Mouse (Mus musculus) hindbrain, embryonic 12.5 days (tissue): ENCODE data around the gene Cabcoco1. TPM values are rescaled to one million over a fixed set of nuclear protein-coding genes. Genes with fewer than 3 reads are reported as not detected.

Experiments used
- ATAC-seq: fragments of 200-750 bp; cut with Nextera tagmentation; 2 replicates; pipeline ENCODE4 v1.8.0; 2017; ENCODE audit warnings: moderate TSS enrichment; ENCODE audit not compliant: low FRiP score
- H3K27ac ChIP-seq: fragments of 300-500 bp; sonication (generic); 2 replicates; pipeline ENCODE4 v1.5.1; 2016; ENCODE audit warnings: mild to moderate bottlenecking
- H3K27me3 ChIP-seq: fragments of 300-500 bp; sonication (generic); 2 replicates; pipeline ENCODE4 v1.6.1; 2016; ENCODE audit warnings: mild to moderate bottlenecking
- H3K36me3 ChIP-seq: fragments of 300-500 bp; sonication (generic); 2 replicates; pipeline ENCODE4 v1.6.1; 2016; ENCODE audit warnings: mild to moderate bottlenecking
- H3K4me1 ChIP-seq: fragments of 300-500 bp; sonication (generic); 2 replicates; pipeline ENCODE4 v1.6.1; 2016
- H3K4me2 ChIP-seq: fragments of 300-500 bp; sonication (generic); replicated peaks from 2 replicates; pipeline ENCODE4 v1.6.1; 2016; ENCODE audit warnings: mild to moderate bottlenecking
- H3K4me3 ChIP-seq: fragments of 300-500 bp; sonication (generic); 2 replicates; pipeline ENCODE4 v1.5.1; 2016; ENCODE audit warnings: mild to moderate bottlenecking
- H3K9ac ChIP-seq: fragments of 300-500 bp; sonication (generic); 2 replicates; pipeline ENCODE4 v1.6.1; 2016; ENCODE audit warnings: mild to moderate bottlenecking, moderate library complexity
- H3K9me3 ChIP-seq: fragments of 300-500 bp; sonication (generic); replicated peaks from 2 replicates; pipeline ENCODE4 v1.6.1; 2016; ENCODE audit warnings: mild to moderate bottlenecking
- WGBS: fragments of 180-500 bp; shearing (Covaris S2); methylation state at CpG from one replicate; pipeline ENCODE4 v1.1.7; 2016; 5-methylcytosine and 5-hydroxymethylcytosine counted together
- polyA plus RNA-seq: library from polyadenylated mRNA; unstranded; fragments of >200 nt; fragmentation: Nextera tagmentation; extraction: Ambion mirVana; gene quantifications from 2 replicates; pipeline ENCODE4 v1.2.1, GENCODE M21; 2016

The Cabcoco1 gene
- 1.0 and 1.1 TPM in 2 replicates for polyA plus RNA-seq

DNA sequence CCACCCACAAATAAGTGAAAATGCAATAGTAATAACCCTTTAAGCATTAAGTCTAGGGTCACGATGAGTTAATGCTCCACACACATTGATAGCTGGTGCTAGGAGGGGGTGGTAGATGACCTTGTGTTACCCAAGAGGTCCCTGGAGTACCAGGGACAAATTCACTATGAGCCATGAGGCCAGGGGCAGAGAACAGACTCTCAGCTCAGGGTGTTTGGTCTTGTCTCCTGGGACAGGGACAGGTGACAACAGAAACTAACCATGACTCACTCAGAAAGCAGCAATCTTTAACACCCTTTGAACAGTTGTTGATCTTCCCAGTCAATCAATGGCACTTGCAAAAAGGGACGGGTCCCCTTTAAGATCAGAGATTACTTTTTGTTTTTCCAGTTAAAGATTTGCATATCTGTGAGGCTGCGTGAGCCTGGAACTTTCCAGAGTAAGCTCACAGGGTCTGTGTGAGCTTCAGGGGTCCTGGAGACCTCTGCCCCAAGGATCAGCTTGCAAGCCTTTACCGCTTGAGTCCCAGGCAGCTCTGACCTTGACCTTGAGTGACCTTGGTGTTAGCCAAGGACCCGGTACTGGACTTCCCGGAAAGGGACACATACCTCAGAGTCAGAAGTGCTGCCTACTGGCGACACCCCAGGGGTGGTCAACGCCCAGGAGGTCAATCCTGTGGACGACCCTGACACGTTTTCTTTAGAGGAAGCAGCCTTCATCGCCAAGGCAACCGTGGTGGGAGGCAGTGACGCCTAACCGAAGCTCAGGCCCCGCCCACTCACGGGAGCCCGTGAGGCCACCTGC is at the start of gene Cabcoco1:
TSS of gene Cabcoco1 (minus strand) at position 758 of the 804 bp plus-strand sequence.
- Histone ChIP-seq H3K4me3 (peak within 1 kb of the TSS; percentile 26), H3K36me3 (no peaks in the 10 kb centered on the region), H3K9me3 (no peaks in the 10 kb centered on the region), H3K4me2 (peak within 1 kb of the TSS; percentile 51), H3K9ac (no peak within 1 kb of the TSS), H3K27me3 (no peaks in the 10 kb centered on the region), H3K27ac (peak within 1 kb of the TSS; percentile 52; the same call in 1 of the 2 replicates), H3K4me1 (peaks cover 11% of the 10 kb centered on the region)
- peak; percentile 47 for ATAC-seq
- 6% methylated on average over 17 of the region's 17 CpGs for WGBS

DNA sequence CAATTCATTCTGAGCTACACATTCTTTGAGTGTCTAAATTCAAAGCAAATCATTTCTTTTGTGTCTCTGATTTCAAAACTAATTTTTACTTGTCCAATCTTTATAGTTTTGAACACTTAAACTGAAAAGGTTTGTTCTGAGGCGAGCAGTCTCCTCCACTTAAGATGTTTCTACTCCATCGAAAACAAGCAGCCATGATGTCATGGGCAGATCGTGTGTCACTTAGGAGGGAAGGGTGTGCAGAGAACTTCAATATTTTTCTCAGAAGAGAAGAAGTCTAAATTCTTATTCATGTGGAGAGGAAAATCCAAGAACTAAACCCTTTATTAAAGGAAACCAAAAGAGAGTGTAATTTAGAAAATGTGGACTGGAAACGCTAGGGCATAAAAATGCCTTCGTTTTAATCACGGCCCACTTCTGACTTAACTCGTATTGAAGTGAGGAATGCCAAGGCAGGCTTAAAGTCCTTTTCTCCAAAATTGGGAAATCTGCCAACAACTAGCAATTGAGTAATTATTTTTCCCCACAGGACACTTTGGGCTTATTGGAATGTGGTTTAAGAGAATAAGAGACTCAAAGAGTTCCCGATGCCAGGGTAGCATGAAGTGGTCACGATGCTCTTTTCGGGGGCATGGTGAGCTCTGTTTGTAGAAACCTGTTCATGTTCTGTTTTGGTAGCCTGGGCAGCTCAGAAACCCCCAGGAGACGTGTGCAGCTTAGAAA is 48.0 kb upstream of the Cabcoco1 start:
- no peaks in the 10 kb centered on the region for H3K27me3 ChIP-seq
- H3K4me2 ChIP-seq = no peak overlapping the region
- no peaks in the 10 kb centered on the region for H3K36me3 ChIP-seq
- 74% methylated on average over 11 of the region's 11 CpGs for WGBS
- no peak overlapping the region for H3K9ac ChIP-seq
- no peak overlapping the region for H3K4me3 ChIP-seq
- ATAC-seq = no peak
- H3K27ac ChIP-seq = no peak overlapping the region
- H3K9me3 ChIP-seq = no peaks in the 10 kb centered on the region
- no peaks in the 10 kb centered on the region for H3K4me1 ChIP-seq

DNA sequence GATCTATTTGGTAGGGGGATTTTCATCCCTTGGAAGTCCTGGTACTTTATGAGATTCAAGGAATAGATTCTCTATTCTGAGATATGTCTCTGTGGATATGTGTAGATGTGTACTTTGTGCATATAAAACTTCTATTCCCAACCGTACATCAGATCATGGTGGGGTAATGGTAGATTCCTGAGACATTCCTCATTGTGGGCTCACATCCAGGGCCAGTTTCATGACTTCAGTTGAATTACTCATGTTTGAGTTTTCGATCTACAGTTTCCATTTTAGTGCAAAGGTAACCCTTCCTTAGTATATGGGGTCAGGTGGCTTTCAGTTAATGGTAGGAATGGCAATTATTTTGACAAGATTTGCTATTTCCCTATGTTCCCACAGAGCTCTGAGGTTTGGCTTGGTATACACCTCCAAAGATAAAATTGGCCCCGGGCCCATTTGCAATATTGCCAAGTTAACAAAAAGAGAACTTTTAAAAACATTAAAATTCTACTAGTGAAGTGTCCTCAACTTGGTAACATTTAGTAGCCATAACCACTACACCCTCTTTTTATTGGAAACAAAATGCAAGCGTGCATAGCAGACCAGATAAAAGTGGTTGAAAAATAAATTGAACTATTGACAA is 45.8 kb upstream of the Cabcoco1 start:
- H3K27ac ChIP-seq = no peak overlapping the region
- no peaks in the 10 kb centered on the region for H3K36me3 ChIP-seq
- no peaks in the 10 kb centered on the region for H3K27me3 ChIP-seq
- no peaks in the 10 kb centered on the region for H3K4me1 ChIP-seq
- H3K9me3 ChIP-seq = no peaks in the 10 kb centered on the region
- no peak overlapping the region for H3K9ac ChIP-seq
- no peak overlapping the region for H3K4me2 ChIP-seq
- 94% methylated on average over 4 of the region's 4 CpGs for WGBS
- no peak overlapping the region for H3K4me3 ChIP-seq
- ATAC-seq = no peak

DNA sequence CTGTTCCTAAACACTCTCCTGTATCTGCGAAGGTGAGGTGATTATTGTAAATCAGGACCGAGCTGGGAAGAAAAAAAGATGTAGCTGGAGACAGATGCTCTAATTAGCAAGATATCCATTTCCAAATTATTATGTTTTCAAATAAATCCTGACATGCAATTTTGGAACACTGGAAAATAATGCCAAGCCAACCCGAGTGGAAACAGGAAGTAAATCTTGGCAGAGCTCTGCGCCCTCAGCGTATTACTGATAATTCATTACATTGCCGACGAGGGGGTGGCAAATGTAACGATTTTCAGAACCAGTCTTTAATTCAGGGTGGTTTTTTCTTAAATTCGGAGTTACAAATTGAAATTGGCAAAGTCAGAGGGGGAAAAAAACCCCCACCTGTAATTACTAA is 35.6 kb upstream of the Cabcoco1 start:
- Histone ChIP-seq H3K9me3 (no peaks in the 10 kb centered on the region), H3K4me3 (no peak overlapping the region), H3K9ac (no peak overlapping the region), H3K36me3 (no peaks in the 10 kb centered on the region), H3K4me1 (no peaks in the 10 kb centered on the region), H3K4me2 (no peak overlapping the region), H3K27ac (no peak overlapping the region), H3K27me3 (no peaks in the 10 kb centered on the region)
- 91% methylated on average over 9 of the region's 9 CpGs for WGBS
- no peak for ATAC-seq

DNA sequence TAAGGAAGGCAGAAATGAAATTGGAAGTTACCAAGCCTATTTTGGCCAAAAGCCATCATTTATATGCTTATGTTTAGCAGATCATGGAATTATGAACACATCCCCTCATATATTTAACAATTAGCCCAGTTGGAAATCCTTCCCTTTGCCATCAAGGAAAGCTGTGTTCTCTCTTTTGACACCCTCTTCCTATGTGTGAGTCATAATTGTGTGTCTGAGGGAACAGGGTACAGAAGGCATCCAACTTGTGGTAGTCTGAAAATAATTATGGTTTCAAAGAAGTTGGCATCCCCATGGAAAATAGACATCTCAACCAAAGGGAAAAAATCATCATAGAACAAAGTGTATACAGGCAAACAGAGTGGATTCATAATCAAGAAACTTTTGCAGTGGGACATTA is 26.5 kb upstream of the Cabcoco1 start:
- no peaks in the 10 kb centered on the region for H3K36me3 ChIP-seq
- H3K4me2 ChIP-seq = no peak overlapping the region
- H3K9ac ChIP-seq = no peak overlapping the region
- no peaks in the 10 kb centered on the region for H3K4me1 ChIP-seq
- H3K27ac ChIP-seq = no peak overlapping the region
- ATAC-seq = no peak
- H3K4me3 ChIP-seq = no peak overlapping the region
- H3K27me3 ChIP-seq = no peaks in the 10 kb centered on the region
- no peaks in the 10 kb centered on the region for H3K9me3 ChIP-seq

DNA sequence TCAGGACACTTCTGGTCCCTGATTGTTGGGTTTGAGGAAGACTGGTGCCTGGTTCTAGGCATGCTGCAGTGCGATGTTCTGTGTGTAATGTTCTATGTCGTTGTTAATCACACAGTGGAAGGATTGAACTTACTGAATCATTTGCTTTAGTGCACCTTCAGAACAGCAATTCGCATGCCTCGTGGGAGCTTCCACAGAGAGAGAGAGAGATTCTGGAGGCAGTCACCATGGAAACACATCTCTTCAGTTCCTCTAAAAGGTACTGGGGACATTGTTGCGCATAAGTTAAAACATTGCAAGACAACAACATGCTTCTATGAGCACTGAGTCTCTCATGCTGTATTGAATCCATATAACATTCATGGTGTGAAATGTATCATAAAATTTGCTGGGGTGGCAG is 20.6 kb upstream of the Cabcoco1 start:
- Histone ChIP-seq H3K9me3 (no peaks in the 10 kb centered on the region), H3K4me1 (no peaks in the 10 kb centered on the region), H3K4me2 (no peak overlapping the region), H3K9ac (no peak overlapping the region), H3K27ac (no peak overlapping the region), H3K27me3 (no peaks in the 10 kb centered on the region), H3K4me3 (no peak overlapping the region), H3K36me3 (no peaks in the 10 kb centered on the region)
- no peak for ATAC-seq
- 78% methylated on average over 5 of the region's 5 CpGs for WGBS

DNA sequence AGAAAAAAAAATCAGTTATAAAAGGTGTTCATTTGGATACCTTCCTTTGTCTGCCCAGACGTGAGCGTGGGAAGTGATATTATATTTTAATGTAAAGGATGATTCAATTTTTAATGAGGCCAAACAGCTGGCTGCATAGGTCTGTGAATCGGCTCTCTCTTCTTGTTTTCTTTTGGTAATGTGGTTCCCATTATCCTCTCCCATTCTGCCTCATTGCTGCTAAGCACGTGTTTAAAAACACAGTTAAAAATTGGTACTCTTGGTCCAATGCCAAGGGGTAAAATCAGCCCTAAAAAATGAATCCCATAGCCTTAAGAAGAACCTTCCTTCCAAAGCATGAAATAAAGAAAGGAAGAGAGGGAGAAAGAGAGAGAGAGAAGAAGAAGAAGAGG is 17.1 kb upstream of the Cabcoco1 start:
- WGBS = 57% methylated on average over 4 of the region's 4 CpGs
- ATAC-seq = no peak
- Histone ChIP-seq H3K36me3 (no peaks in the 10 kb centered on the region), H3K27ac (no peak overlapping the region), H3K9me3 (no peaks in the 10 kb centered on the region), H3K4me1 (no peaks in the 10 kb centered on the region), H3K4me3 (no peak overlapping the region), H3K4me2 (no peak overlapping the region), H3K9ac (no peak overlapping the region), H3K27me3 (no peaks in the 10 kb centered on the region)

DNA sequence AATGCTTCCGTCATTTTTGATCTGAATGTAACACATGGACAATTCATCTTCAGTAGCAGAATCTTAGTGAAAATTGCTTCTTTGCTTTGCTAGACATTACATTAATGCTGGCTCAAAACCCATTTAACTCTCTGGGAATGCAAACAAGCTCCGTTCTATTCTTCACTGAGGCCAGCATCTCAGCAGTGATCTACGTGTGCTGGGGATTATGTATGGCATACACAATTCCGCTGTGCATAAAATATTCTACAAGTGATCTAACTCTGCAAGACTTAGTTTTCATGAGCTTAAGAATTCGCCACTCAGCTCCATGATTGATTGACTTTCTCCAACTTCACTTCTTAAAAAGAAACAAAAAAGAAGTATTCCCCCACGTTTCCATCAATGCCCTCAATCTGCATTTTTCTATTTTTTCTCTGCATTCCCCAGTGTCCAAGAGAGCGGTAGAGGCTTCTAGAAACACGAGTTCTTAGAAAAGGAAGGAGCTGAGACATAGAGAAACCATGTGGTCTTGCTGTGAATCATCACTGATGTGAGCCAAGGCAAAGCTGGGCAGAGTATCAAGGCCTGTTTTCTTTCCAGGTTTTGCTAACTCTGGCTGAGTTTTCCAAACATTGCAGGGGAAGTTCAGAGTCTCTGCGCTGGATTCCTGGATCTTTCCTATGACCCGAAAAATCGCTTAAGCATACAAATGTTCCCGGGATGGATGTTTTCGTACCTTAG is 16.6 kb upstream of the Cabcoco1 start:
- no peaks in the 10 kb centered on the region for H3K27me3 ChIP-seq
- no peaks in the 10 kb centered on the region for H3K4me1 ChIP-seq
- H3K4me3 ChIP-seq = no peak overlapping the region
- H3K36me3 ChIP-seq = no peaks in the 10 kb centered on the region
- no peak for ATAC-seq
- H3K9me3 ChIP-seq = no peaks in the 10 kb centered on the region
- no peak overlapping the region for H3K27ac ChIP-seq
- H3K4me2 ChIP-seq = no peak overlapping the region
- 61% methylated on average over 13 of the region's 13 CpGs for WGBS
- H3K9ac ChIP-seq = no peak overlapping the region

DNA sequence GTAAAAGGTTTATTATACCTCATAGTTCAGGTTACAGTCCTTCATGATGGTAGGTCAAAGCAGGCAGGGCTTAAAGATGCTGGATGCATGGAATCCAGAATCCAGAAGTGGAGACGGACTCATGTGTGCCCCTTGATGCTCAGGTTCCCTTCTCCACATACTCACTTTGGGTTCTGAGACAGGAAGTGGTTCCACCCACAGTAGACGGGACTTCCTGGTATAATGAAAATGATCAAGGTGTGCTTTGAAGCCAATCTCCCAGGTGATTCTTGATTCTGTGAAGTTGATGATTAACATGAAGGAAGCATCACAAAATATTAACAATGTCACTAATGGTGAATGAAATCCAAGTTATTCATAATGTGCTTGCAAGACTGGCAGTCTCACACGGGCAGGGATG is 12.0 kb upstream of the Cabcoco1 start:
- no peak overlapping the region for H3K4me2 ChIP-seq
- H3K4me3 ChIP-seq = no peak overlapping the region
- no peaks in the 10 kb centered on the region for H3K36me3 ChIP-seq
- H3K27ac ChIP-seq = no peak overlapping the region
- no peaks in the 10 kb centered on the region for H3K27me3 ChIP-seq
- no peak for ATAC-seq
- H3K9me3 ChIP-seq = no peaks in the 10 kb centered on the region
- WGBS = 87% methylated on average over 3 of the region's 3 CpGs
- no peak overlapping the region for H3K9ac ChIP-seq
- H3K4me1 ChIP-seq = no peaks in the 10 kb centered on the region

DNA sequence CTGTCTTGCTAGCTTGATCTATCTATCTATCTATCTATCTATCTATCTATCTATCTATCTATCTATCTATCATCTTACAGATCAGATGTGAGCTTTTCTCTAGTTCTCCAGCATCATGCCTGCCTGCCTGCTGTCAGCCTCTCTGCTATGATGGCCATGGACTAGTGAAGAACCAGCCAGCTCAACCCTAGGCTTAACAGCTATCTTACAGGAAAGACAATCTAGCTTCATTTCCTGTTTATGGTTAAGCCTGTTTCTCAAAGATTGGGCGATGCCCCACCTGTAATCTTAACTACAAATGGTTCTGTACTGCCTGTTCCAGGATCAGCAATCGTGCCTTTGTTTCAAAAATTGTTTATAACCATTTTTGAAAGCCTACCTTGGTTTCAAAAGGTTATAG is 10.9 kb upstream of the Cabcoco1 start:
- no peaks in the 10 kb centered on the region for H3K4me1 ChIP-seq
- WGBS = 82% methylated on average over 2 of the region's 2 CpGs
- no peaks in the 10 kb centered on the region for H3K36me3 ChIP-seq
- no peak for ATAC-seq
- H3K9ac ChIP-seq = no peak overlapping the region
- H3K27me3 ChIP-seq = no peaks in the 10 kb centered on the region
- H3K9me3 ChIP-seq = no peaks in the 10 kb centered on the region
- no peak overlapping the region for H3K4me2 ChIP-seq
- H3K4me3 ChIP-seq = no peak overlapping the region
- no peak overlapping the region for H3K27ac ChIP-seq

DNA sequence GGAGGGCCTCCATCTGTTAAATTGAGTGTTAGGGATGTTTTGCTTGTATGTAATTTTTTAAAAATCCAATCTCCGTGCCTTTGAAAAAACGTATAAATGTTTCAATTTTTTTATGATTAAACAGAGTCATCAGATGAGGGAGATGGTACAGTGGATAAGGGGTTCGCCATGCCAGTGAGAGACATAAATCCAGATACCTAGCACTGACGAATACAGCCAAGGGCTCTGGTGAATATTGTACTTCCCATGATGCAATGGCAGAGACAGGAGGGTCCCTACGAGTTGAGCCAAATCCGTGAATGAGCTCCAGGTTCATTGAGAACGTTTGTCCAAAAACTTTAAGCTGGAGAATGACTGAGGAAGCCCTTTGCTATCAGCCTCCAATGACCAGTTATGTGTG is 9.6 kb upstream of the Cabcoco1 start:
- Histone ChIP-seq H3K4me1 (no peaks in the 10 kb centered on the region), H3K9me3 (no peaks in the 10 kb centered on the region), H3K4me3 (no peak overlapping the region), H3K27ac (no peak overlapping the region), H3K36me3 (no peaks in the 10 kb centered on the region), H3K27me3 (no peaks in the 10 kb centered on the region), H3K4me2 (no peak overlapping the region), H3K9ac (no peak overlapping the region)
- WGBS = 91% methylated on average over 7 of the region's 7 CpGs
- ATAC-seq = no peak

DNA sequence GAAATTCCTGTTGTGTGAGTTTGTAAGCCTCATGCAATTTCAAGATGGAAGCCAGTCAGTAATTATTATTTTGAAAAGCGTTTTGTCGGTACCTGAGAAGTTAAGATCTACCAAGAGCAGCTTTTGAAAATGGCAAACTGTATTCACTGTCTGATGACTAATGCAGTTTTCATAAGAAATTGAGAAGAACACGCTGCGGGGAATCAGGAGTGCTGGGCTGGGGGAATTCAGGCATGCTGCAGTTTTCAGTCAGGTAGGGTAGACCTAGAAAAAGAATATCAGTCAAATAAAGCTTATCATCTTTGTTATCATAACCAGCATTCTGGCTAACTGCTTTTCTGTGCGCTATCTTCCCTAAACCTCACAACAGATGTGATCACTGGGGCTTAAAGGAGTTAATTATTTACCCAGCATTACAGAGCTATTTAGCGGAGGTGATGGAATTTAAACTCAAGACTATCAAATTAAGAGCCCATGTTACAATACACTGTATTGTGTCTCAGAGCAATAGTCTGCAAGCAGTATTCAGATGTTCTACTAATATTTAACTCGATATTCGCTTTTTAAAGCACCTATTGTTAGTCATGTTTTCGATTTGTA is 9.1 kb upstream of the Cabcoco1 start:
- Histone ChIP-seq H3K27me3 (no peaks in the 10 kb centered on the region), H3K27ac (0 out of 2 replicates have a peak overlapping the region, but pooled peaks have one; percentile 44), H3K4me2 (no peak overlapping the region), H3K9ac (no peak overlapping the region), H3K4me3 (no peak overlapping the region), H3K4me1 (no peaks in the 10 kb centered on the region), H3K36me3 (no peaks in the 10 kb centered on the region), H3K9me3 (no peaks in the 10 kb centered on the region)
- WGBS = 84% methylated on average over 9 of the region's 9 CpGs
- no peak for ATAC-seq
